Mouse (Mus musculus): ENCODE data around the gene Phex. TPM values are rescaled to one million over a fixed set of nuclear protein-coding genes. Genes with fewer than 3 reads are reported as not detected.

Phex gene
- polyA plus RNA-seq, 1 experiment from 2014 or later, result 0.07 TPM

- Histone ChIP-seq H3K9ac (no peak overlapping the region), H3K4me3 (no peak overlapping the region), H3K9me3 (replicated peaks) (no peaks in the 10 kb centered on the region), H3K36me3 (no peaks in the 10 kb centered on the region), H3K27me3 (replicated peaks) (no peaks in the 10 kb centered on the region), H3K4me2 (no peak overlapping the region), H3K27ac (no peak overlapping the region), H3K4me1 (no peaks in the 10 kb centered on the region)
- no peak for ATAC-seq
- WGBS (ENCODE audit: insufficient replicate concordance), result 57% methylated on average over 2 of the region's 2 CpGs
Observed at GRCm38 (mm10) chrX:157163394-157163793, 251.7 kb downstream of the Phex start.

- Histone ChIP-seq H3K9me3 (replicated peaks) (no peaks in the 10 kb centered on the region), H3K27ac (no peak overlapping the region), H3K4me2 (no peak overlapping the region), H3K4me3 (no peak overlapping the region), H3K4me1 (no peaks in the 10 kb centered on the region), H3K9ac (no peak overlapping the region), H3K27me3 (replicated peaks) (no peaks in the 10 kb centered on the region), H3K36me3 (no peaks in the 10 kb centered on the region)
- ATAC-seq, result no peak
Observed at GRCm38 (mm10) chrX:157144675-157145074, 270.4 kb downstream of the Phex start.

- no peak overlapping the region for H3K9ac ChIP-seq
- no peak overlapping the region for H3K4me2 ChIP-seq
- no peak for ATAC-seq
- H3K27me3 ChIP-seq (replicated peaks), result no peaks in the 10 kb centered on the region
- no peak overlapping the region for H3K4me3 ChIP-seq
- H3K36me3 ChIP-seq, result no peaks in the 10 kb centered on the region
- H3K4me1 ChIP-seq, result no peaks in the 10 kb centered on the region
- H3K9me3 ChIP-seq (replicated peaks), result no peaks in the 10 kb centered on the region
- H3K27ac ChIP-seq, result no peak overlapping the region
- WGBS (ENCODE audit: insufficient replicate concordance), result 69% methylated on average over 6 of the region's 6 CpGs
Observed at GRCm38 (mm10) chrX:157139601-157140000, 275.5 kb downstream of the Phex start.

Small RNA genes within 50 kb of the gene (microRNA-seq; reads per million reads assigned to microRNA genes)
- not detected for gene Gm23798

Other genes with a start within 250 kb of the Phex start
- gene Sms, start 77.0 kb upstream of the Phex start, polyA plus RNA-seq (2016; fragmentation: Nextera tagmentation; extraction: Ambion mirVana), result 31.2 and 33.3 TPM in 2 replicates
- 1.8 and 1.9 TPM in 2 replicates for gene Yy2, start 153.7 kb upstream of the Phex start, polyA plus RNA-seq (2016; fragmentation: Nextera tagmentation; extraction: Ambion mirVana)
- 8.8 and 9.8 TPM in 2 replicates for gene Mbtps2, start 183.4 kb upstream of the Phex start, polyA plus RNA-seq (2016; fragmentation: Nextera tagmentation; extraction: Ambion mirVana)